1 mouse cellular context compared by ENCODE assay signal in the genomic region with DNA sequence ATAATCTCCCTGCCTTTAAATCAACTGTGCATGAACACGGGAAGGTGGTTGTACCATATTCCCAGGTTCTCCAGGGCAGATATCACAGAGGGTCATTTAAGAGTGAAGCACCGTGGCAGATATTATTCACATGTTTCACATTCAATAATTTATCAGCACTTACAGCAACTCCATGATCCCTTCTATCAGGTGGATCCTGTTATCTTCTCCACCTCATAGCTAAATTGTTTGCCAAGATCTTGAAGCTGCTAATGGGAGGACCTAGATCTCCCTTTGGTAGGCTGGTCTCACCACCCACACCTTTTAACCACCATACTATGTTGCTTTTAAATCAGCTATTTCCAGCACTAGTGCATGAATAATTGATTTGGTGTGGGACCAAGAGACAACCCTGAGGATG.
TF ChIP-seq lines count a peak whose summit lies in the region.

No protein-coding gene starts in this region.

TF ChIP-seq in MEL, 35 proteins besides CTCF, POLR2A, EP300 and RAD21:
- TF ChIP-seq GABPA (IDR thresholded peaks at IDR 0.05; ENCODE audit: low read depth, low read length) (no peak), ZKSCAN1 (IDR thresholded peaks at IDR 0.05; ENCODE audit: low read depth, low read length) (no peak), UBTF (IDR thresholded peaks at IDR 0.05; ENCODE audit: borderline replicate concordance, insufficient read depth, low read depth, low read length) (no peak), MXI1 (IDR thresholded peaks at IDR 0.05; ENCODE audit: low read depth, low read length) (no peak), JUND (IDR thresholded peaks at IDR 0.05; ENCODE audit: low read depth, low read length) (no peak), MEF2A (IDR thresholded peaks at IDR 0.05; ENCODE audit: extremely low read depth, insufficient replicate concordance, low read depth, low read length, poor library complexity, severe bottlenecking) (no peak), BHLHE40 (IDR thresholded peaks at IDR 0.05; ENCODE audit: borderline replicate concordance, low read depth, low read length) (no peak), ZNF384 (IDR thresholded peaks at IDR 0.05; ENCODE audit: low read depth, low read length) (no peak), CHD1 (IDR thresholded peaks at IDR 0.05; ENCODE audit: low read depth, low read length) (no peak), MAZ (IDR thresholded peaks at IDR 0.05; ENCODE audit: low read depth, low read length) (no peak), ELF1 (IDR thresholded peaks at IDR 0.05; ENCODE audit: low read depth, low read length) (no peak), USF2 (IDR thresholded peaks at IDR 0.05; ENCODE audit: borderline replicate concordance in 1 of 2, insufficient read depth in 1 of 2, low read depth in 1 of 2, low read length in 2 of 2) (no peak), CHD2 (IDR thresholded peaks at IDR 0.05; ENCODE audit: low read length) (no peak), MYB (IDR thresholded peaks at IDR 0.05; ENCODE audit: low read depth, low read length) (no peak), SIN3A (IDR thresholded peaks at IDR 0.05; ENCODE audit: low read length) (no peak), NRF1 (IDR thresholded peaks at IDR 0.05; ENCODE audit: insufficient read depth, low read depth, low read length, poor library complexity, severe bottlenecking) (no peak), POLR2AphosphoS2 (IDR thresholded peaks at IDR 0.05; ENCODE audit: low read length) (no peak), HCFC1 (IDR thresholded peaks at IDR 0.05; ENCODE audit: low read depth, low read length) (no peak), TBP (IDR thresholded peaks at IDR 0.05; ENCODE audit: low read depth, low read length) (no peak), TCF12 (IDR thresholded peaks at IDR 0.05; ENCODE audit: low read depth, low read length) (peak; percentile 88), NELFE (IDR thresholded peaks at IDR 0.05; ENCODE audit: low read depth, low read length) (no peak), MYC (IDR thresholded peaks at IDR 0.05; ENCODE audit: low read depth, low read length) (no peak), MAFK (IDR thresholded peaks at IDR 0.05; ENCODE audit: borderline replicate concordance, low read depth, low read length) (no peak), ZMIZ1 (IDR thresholded peaks at IDR 0.05; ENCODE audit: low read depth, low read length) (no peak), POLR2AphosphoS5 (IDR thresholded peaks at IDR 0.05; ENCODE audit: borderline replicate concordance, low read depth, low read length) (no peak), RCOR1 (IDR thresholded peaks at IDR 0.05; ENCODE audit: low read depth, low read length) (0 out of 2 replicates have a peak, but pooled peaks have one; percentile 48), MAX (IDR thresholded peaks at IDR 0.05; ENCODE audit: low read length) (no peak), USF1 (IDR thresholded peaks at IDR 0.05; ENCODE audit: low read depth, low read length) (no peak), GATA1 (IDR thresholded peaks at IDR 0.05; ENCODE audit: low read depth, low read length) (peak; percentile 76), E2F4 (IDR thresholded peaks at IDR 0.05; ENCODE audit: borderline replicate concordance, low read depth, low read length) (no peak), TAL1 (IDR thresholded peaks at IDR 0.05; ENCODE audit: low read length) (no peak), ETS1 (IDR thresholded peaks at IDR 0.05; ENCODE audit: low read depth, low read length) (peak; percentile 79), ZC3H11A (IDR thresholded peaks at IDR 0.05; ENCODE audit: low read depth, low read length) (no peak)
